Mouse (Mus musculus): ENCODE data around the gene Gm49320. TPM values are rescaled to one million over a fixed set of nuclear protein-coding genes. Genes with fewer than 3 reads are reported as not detected.

Gene Gm49320
- 1 to 10 TPM in 1 of 2 experiments, under 1 TPM in 1; 0.61 to 1.3 TPM for polyA plus RNA-seq (2017; shearing (Covaris generic))

DNA sequence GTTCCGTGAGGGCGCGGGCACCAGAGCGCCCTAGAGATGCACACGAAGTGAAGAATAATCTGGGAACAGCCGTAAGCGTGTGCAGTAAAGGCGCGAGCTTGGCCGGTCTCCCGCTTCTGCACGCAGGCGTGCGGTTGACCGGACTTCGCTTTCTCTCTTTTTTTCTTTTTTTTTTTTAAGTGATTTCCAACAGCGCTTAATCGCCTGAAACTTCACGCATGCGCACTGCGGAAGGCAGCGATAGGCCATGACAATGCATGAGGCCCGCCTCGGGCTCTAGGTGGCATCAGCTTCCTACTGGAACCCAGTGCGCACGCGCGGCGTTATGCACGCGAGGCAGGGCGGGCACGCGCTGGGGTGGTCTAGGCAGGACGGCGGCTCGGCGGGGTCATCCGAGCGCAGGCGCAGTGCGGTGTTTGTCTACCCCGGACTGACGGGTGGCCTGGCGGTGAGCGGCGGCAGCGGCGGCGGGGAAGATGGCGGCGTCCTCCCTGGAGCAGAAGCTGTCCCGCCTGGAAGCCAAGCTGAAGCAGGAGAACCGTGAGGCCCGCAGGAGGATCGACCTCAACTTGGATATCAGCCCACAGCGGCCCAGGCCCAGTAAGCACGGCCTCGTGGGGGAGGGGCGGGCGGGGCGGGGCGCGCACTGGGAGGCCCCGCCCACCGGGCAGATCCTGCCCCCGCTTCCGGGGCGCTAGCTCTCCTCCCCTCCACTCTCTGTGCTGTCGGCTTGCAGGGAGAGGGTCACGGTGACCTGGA, at the start of gene Gm49320, which contains the start of gene Map2k7:
Gene Gm49320 (plus strand): TSS at position 432 of the 759 bp plus-strand sequence.
Gene Map2k7 (plus strand): TSS at position 307 of the 759 bp plus-strand sequence.
- ATAC-seq: peak; percentile 91

DNA sequence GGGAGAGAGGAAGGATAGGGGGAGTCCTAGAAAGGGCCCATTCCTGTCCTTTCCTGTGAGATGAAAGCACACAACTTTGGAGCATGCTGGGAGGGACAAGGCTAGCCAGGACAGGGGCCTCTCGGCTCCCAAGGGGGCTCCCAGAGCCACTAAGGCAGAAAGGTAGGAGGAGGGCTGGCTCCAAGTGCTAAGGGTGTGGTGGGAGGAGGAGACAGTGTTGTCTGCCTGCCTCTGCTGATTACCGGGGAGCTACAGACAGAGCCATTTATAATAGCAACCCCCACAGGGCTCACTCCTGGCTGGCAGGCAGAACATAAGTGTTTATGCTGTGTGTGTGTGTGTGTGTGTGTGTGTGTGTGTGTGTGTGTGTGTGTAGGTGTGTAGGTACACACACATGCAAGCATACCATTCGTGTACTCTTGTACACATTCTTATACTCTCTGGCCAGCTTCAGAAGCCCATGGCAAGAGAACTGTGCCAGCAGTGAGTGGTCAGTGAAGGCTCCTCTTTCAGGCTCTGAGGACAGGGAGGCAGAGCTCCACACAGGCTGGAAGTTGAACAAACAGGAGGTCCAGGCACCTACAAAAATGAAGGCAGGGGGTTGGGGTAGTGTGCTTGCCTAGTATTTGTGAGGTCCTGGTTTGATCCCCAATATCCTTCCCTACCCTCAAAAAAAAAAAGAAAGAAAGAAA, 49.5 kb upstream of the Gm49320 start:
- ATAC-seq: no peak

GRCm38 (mm10) chr8:4192305-4192704, 46.4 kb upstream of the Gm49320 start:
- ATAC-seq: no peak

DNA sequence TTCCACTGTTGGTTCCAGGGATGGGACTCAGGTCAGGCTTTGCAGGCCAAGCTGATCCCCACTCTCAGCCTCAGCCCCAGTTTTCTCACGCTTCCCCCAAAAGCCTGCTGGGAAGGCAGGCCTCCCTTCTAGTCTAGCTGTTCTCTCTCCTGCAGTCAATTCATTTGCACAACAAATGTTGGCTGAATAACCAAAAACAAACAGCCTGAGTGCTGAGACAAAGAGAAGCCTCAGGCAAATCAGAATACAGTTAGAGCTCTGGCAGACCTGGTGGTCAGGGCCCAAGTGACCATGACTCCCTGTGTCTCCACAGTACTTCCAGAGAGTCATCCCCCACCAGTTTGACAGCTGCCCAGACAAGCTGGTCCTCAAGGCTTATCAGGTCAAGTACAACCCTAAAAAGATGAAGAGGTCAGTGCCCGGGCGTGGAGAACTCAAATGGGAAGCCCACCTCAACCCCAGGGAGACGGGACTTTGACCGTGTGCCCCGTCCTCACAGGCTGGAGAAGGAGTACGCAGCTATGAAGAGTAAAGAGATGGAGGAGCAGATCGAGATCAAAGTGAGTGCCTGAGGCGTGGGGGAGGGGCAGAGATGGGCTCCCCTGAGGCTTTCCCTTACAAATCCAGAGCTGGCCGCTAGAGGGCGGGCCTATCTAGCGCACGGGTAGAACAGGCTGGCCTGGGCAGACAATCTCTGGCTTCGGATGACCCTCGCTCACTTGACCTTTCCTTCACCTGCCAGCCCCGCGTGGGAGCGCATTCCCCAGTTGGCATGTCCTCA, 45.7 kb upstream of the Gm49320 start:
- peak; percentile 91 for ATAC-seq

- peak; percentile 18 for ATAC-seq
Observed at GRCm38 (mm10) chr8:4193588-4193894, 45.1 kb upstream of the Gm49320 start.

GRCm38 (mm10) chr8:4201321-4201720, 37.3 kb upstream of the Gm49320 start:
- no peak for ATAC-seq

DNA sequence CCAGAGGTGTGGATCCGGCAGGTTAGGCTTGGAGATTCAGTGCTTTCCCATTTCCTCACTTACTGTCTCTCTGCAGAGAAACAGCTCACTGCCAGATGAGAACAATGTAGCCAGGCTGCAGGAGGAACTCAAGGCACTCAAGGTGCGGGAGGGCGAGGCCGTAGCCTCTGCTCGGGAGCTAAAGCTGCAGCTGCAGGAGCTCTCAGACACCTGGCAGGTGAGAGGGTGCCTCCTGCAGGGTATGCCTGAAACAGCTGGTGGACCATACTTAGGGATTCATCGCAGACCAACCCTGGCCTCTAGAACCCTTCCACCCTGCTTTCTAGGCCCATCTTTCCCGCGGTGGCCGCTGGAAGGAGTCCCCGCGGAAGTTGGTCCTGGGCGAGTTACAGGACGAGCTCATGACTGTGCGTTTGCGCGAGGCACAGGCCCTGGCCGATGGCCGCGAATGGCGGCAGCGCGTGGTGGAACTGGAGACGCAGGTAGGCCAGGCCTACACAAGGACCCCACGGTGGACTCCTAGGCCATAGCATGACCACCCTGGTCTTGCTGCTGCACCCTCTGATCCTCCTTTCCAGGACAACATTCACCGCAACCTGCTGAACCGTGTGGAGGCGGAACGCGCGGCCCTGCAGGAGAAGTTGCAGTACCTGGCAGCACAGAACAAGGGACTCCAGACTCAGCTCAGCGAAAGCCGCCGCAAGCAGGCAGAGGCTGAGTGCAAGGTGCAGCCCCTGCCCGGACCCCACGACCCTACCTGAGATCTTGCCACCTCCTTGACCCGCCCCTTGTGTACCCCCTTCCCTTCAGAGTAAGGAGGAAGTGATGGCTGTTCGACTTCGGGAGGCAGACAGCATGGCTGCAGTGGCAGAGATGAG, 33.2 kb upstream of the Gm49320 start:
- no peak for ATAC-seq

DNA sequence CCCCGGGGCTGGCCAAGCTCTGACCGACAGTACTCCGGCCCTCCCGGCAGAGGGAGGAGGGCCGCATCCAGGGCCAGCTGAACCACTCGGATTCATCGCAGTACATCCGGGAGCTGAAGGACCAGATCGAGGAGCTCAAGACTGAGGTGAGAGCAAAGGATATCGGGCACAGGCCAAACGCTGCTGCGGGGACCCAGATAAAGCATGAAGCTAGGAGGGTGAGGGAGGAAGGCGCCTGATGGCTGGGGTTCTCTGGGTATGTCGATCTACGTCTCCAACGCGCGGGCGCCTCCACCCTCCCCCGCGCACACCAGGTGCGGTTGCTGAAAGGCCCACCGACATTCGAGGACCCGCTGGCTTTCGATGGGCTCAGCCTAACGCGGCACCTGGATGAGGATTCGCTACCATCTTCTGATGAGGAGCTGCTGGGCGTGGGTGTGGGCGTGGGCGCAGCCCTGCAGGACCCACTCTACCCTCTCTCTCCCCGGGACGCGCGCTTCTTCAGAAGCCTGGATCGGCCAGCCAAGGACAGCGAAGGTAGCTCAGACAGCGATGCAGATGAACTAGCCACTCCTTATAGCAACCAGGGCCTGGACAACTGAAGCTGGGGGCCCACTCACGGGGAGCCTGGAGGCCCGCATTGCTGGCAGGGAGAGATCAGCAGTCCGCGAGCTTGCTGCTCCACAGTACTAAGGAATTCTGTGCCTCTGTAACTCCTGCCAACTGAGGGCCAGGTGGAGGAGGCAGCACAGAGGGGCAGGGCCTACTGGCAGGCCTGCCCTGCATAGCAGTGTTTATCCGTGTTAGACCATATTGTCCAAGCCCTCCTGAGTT, 32.3 kb upstream of the Gm49320 start:
- ATAC-seq: no peak

DNA sequence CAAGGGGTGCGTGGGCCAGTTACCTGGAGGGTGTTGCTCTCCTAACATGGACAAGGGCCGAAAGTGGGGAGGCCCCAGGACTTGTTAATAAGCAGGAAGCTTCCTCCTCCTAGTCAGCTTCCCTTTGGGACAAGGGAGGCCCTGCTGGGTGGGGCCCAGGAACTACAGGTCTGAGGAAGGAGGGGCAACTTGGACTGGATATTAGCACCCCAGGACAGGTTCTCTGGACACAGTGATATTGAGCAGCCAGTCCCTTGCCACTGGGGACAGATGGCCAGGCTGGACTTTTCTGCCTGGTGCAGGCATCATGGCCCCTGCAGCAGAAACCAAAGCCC, 31.7 kb upstream of the Gm49320 start:
- no peak for ATAC-seq

DNA sequence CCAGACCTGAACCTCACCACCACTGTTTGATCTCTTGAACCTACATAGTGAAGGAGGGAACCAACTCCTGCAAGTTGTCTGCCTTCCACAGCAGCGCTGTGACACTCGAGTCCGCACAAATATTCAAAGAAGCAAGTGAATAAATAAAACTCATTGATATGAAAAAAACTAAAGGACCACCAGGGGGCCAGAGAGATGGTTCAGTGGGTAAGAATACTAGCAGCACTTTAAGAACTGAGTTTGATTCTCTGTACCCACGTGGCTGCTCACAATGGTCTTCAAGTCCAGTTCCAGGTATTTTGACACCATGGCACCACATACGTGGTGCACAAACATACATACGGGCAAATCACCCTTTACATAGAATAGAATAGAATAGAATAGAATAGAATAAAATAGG, 27.6 kb upstream of the Gm49320 start:
- ATAC-seq: no peak

DNA sequence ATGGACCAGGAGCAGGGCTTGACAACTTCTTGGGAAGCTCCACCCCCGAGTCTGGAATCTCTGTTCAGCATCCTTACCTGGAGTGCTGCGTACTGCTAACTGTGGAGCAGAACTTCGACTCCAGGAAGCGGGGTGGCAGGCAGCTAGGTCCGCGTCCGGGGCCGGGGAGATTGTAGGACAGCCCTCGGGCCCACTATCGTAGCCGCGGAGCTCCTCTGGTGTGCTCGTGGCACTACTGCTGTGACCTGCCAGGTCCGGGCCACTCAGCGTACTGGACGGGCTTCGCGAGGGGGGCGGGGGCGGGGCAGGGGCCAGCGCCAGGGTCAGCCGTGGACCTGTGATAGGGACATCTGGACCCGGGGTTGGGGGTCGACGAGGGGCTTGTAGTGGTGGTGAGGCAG, 25.9 kb upstream of the Gm49320 start:
- no peak for ATAC-seq

GRCm38 (mm10) chr8:4213210-4214005, 25.3 kb upstream of the Gm49320 start:
- peak; percentile 17 for ATAC-seq

GRCm38 (mm10) chr8:4214006-4214980, 24.4 kb upstream of the Gm49320 start:
- ATAC-seq: peak; percentile 70

DNA sequence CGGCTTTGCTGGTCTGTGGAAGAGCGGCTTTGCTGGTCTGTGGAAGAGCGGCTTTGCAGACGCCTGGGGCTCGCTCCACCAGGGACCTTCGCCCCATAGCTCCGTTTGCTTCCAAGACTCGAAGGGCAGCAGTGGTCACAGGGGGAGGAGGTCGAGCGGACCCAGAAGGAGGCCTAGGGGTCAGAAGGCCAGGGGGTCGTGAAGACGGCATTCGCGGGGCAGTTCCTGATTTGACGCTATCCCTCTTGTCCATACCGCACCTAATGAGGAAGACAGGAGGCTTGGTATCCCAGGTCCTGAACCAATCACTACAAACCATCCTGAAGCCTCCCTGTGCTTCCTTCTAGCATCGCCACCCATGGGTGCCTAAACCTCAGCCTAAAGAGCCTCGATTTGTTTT, 22.4 kb upstream of the Gm49320 start:
- no peak for ATAC-seq

GRCm38 (mm10) chr8:4216791-4217621, 21.7 kb upstream of the Gm49320 start, which contains the start of gene Prr36:
Gene Prr36, minus strand, starts transcription at chr8:4217459.
- ATAC-seq: no peak

GRCm38 (mm10) chr8:4219617-4220016, 19.0 kb upstream of the Gm49320 start:
- no peak for ATAC-seq

GRCm38 (mm10) chr8:4222059-4222458, 16.6 kb upstream of the Gm49320 start:
- no peak for ATAC-seq

DNA sequence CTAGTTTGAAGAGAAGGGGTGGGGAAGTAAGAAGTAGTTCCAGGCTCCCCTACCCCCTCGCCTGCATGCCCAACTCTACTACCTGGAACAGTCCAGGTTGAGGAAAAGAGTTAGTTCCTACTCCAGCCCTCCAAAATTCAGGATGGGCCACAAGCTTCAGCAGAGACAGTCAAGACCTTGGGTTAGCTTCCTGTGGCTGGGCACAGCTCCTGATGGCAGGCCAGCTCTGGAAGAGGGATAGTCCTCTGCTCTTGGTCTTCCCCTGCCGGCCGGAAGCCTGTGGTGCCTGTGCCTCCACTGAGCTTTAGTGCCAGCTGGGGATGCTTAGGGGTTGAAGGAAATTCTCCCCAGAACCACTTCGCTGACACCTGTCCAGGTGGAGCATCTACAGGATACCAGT, 12.3 kb upstream of the Gm49320 start:
- no peak for ATAC-seq
